Comparison of ENCODE assay signal across 18 mouse cellular contexts in the genomic region with DNA sequence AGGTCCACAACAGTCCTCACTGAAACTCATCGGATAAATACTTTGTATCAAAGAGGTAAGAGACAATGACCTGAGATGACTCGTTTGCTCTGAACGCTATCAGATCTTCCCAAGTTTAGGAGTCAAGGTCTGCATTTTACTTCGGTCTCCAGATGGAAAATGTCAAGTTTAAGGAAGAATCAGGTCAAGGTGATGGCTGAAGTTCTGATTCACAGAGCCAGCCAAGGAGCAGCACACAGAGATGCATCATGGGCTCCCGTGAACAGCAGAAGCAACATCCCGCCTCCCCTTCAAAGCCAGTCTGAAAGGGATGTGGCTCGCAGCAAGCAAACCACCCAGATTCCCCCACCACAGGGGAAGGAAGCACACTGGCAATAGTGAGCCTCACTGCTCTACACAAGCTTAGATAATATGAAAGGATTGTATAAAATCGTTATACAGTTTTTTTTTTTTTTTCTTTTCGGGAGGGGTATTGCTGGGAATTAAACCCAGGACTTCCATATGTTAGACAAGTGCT.
"Had no signal": no experiment of that assay in that cellular context is flagged by ENCODE, and none has a peak within 500 bp of the region (broad histone marks: within the 10 kb centered on the region; RNA-seq: fewer than 3 reads in every experiment).

No protein-coding gene starts in this region.

- H3K36me3 ChIP-seq: midbrain, embryonic 15.5 days; neural tube, embryonic 15.5 days; stomach, embryonic 15.5 days had no signal

- H3K27me3 ChIP-seq: midbrain, embryonic 12.5 days; midbrain, embryonic 15.5 days; neural tube, embryonic 12.5 days; neural tube, embryonic 15.5 days; stomach, embryonic 15.5 days had no signal

- H3K9me3 ChIP-seq: midbrain, embryonic 12.5 days; midbrain, embryonic 15.5 days; neural tube, embryonic 12.5 days; neural tube, embryonic 15.5 days; stomach, embryonic 15.5 days had no signal

- ATAC-seq: liver, postnatal 0 days; lung, postnatal 0 days; midbrain, embryonic 15.5 days had no signal

- H3K4me1 ChIP-seq: midbrain, embryonic 15.5 days; neural tube, embryonic 12.5 days had no signal

- H3K27ac ChIP-seq: kidney, postnatal 0 days; left cerebral cortex, adult 2 months; liver, embryonic 14.5 days; macrophage; midbrain, embryonic 12.5 days; midbrain, embryonic 15.5 days; neural tube, embryonic 12.5 days; neural tube, embryonic 15.5 days; stomach, embryonic 15.5 days had no signal

- DNase-seq: kidney, postnatal 25 days; layer of hippocampus, postnatal 36 days; liver, postnatal 0 days; lung, embryonic 14.5 days; right cerebral cortex, adult 18-20 months; right cerebral cortex, postnatal 14 days; right cerebral cortex, postnatal 4 days; thymus, postnatal 36 days had no signal

- H3K4me3 ChIP-seq: left cerebral cortex, adult 2 months; midbrain, embryonic 12.5 days; midbrain, embryonic 15.5 days; neural tube, embryonic 12.5 days; neural tube, embryonic 15.5 days; stomach, embryonic 15.5 days had no signal

- H3K9ac ChIP-seq: liver, embryonic 14.5 days; liver, postnatal 0 days; lung, embryonic 14.5 days; midbrain, embryonic 12.5 days; midbrain, embryonic 15.5 days; neural tube, embryonic 12.5 days; neural tube, embryonic 15.5 days; stomach, embryonic 15.5 days had no signal

- H3K4me2 ChIP-seq: lung, embryonic 14.5 days; midbrain, embryonic 12.5 days; midbrain, embryonic 15.5 days; neural tube, embryonic 12.5 days; neural tube, embryonic 15.5 days; stomach, embryonic 15.5 days had no signal
